Mouse (Mus musculus) kidney, postnatal 10 days (tissue): ENCODE measurements around the gene Uap1l1.

Experiments
- DNase-seq: peaks from one replicate; pipeline ENCODE4 v3.0.0; 2021; ENCODE audit warnings: mixed read lengths

Gene Uap1l1

GRCm38 (mm10) chr2:25310969-25311368 is 54.5 kb downstream of the Uap1l1 start:
- DNase-seq: no peak

GRCm38 (mm10) chr2:25310180-25310579 is 55.3 kb downstream of the Uap1l1 start:
- DNase-seq: no peak
